Mouse (Mus musculus): ENCODE measurements around the gene Mindy1. TPM values are rescaled to one million over a fixed set of nuclear protein-coding genes. Genes with fewer than 3 reads are reported as not detected.

Gene Mindy1
- polyA plus RNA-seq, 1 experiment = 95.2 TPM

GRCm38 (mm10) chr3:95280747-95281146 lies 398 bp upstream of the Mindy1 start:
- peaks cover 6% of the 10 kb centered on the region; the same call in 1 of the 2 replicates for H3K4me1 ChIP-seq (ENCODE audit: control insufficient read depth, insufficient read depth, low read length)
- H3K4me3 ChIP-seq (replicated peaks; ENCODE audit: extremely low read depth, low read depth, low read length) = peak overlapping the region; percentile 84
- TF ChIP-seq POLR2A (IDR thresholded peaks at IDR 0.05; ENCODE audit: borderline replicate concordance, extremely low read depth, low read depth, low read length) (no peak), CTCF (IDR thresholded peaks at IDR 0.05; ENCODE audit: insufficient read depth, low read length) (no peak)
- DNase-seq = no peak
- 6% methylated on average over 8 of the region's 8 CpGs for WGBS

- peak; percentile 67 for DNase-seq
- Histone ChIP-seq H3K4me1 (ENCODE audit: control insufficient read depth, insufficient read depth, low read length) (peaks cover 6% of the 10 kb centered on the region; the same call in 1 of the 2 replicates), H3K4me3 (replicated peaks; ENCODE audit: extremely low read depth, low read depth, low read length) (peak overlapping the region; percentile 88)
- TF ChIP-seq CTCF (IDR thresholded peaks at IDR 0.05; ENCODE audit: insufficient read depth, low read length) (no peak), POLR2A (IDR thresholded peaks at IDR 0.05; ENCODE audit: borderline replicate concordance, extremely low read depth, low read depth, low read length) (no peak; the same call in 1 of the 2 replicates)
- WGBS = under 1% methylated on average over 11 of the region's 11 CpGs
These were observed 1.3 kb downstream of the Mindy1 start for GRCm38 (mm10) chr3:95282381-95282864.

- whole genome bisulfite sequencing = under 1% methylated on average over 49 of the region's 51 CpGs
- DNase-seq = peak; percentile 82
- peak; percentile 88 for TF ChIP-seq POLR2A (IDR thresholded peaks at IDR 0.05; ENCODE audit: borderline replicate concordance, extremely low read depth, low read depth, low read length)
- 0 out of 2 replicates have a peak, but pooled peaks have one; percentile 17 for TF ChIP-seq CTCF (IDR thresholded peaks at IDR 0.05; ENCODE audit: insufficient read depth, low read length)
- Histone ChIP-seq H3K4me1 (ENCODE audit: control insufficient read depth, insufficient read depth, low read length) (peaks cover 6% of the 10 kb centered on the region; the same call in 1 of the 2 replicates), H3K4me3 (replicated peaks; ENCODE audit: extremely low read depth, low read depth, low read length) (peak overlapping the region; percentile 88)
These were observed 1.9 kb downstream of the Mindy1 start for GRCm38 (mm10) chr3:95282865-95283588.

GRCm38 (mm10) chr3:95283589-95283941 lies 2.4 kb downstream of the Mindy1 start:
- no peak for DNase-seq
- TF ChIP-seq CTCF (IDR thresholded peaks at IDR 0.05; ENCODE audit: insufficient read depth, low read length) (no peak), POLR2A (IDR thresholded peaks at IDR 0.05; ENCODE audit: borderline replicate concordance, extremely low read depth, low read depth, low read length) (no peak)
- Histone ChIP-seq H3K4me3 (replicated peaks; ENCODE audit: extremely low read depth, low read depth, low read length) (peak overlapping the region; percentile 88), H3K4me1 (ENCODE audit: control insufficient read depth, insufficient read depth, low read length) (peaks cover 6% of the 10 kb centered on the region; the same call in 1 of the 2 replicates)
- under 1% methylated on average over 7 of the region's 7 CpGs for WGBS

GRCm38 (mm10) chr3:95284062-95284461 lies 2.9 kb downstream of the Mindy1 start:
- peak overlapping the region; percentile 88 for H3K4me3 ChIP-seq (replicated peaks; ENCODE audit: extremely low read depth, low read depth, low read length)
- DNase-seq = no peak
- TF ChIP-seq CTCF (IDR thresholded peaks at IDR 0.05; ENCODE audit: insufficient read depth, low read length) (no peak), POLR2A (IDR thresholded peaks at IDR 0.05; ENCODE audit: borderline replicate concordance, extremely low read depth, low read depth, low read length) (no peak)
- WGBS = 9% methylated on average over 1 of the region's 1 CpGs
- peaks cover 6% of the 10 kb centered on the region; the same call in 1 of the 2 replicates for H3K4me1 ChIP-seq (ENCODE audit: control insufficient read depth, insufficient read depth, low read length)

- 62% methylated on average over 12 of the region's 12 CpGs for WGBS
- TF ChIP-seq CTCF (IDR thresholded peaks at IDR 0.05; ENCODE audit: insufficient read depth, low read length) = no peak
- TF ChIP-seq POLR2A (IDR thresholded peaks at IDR 0.05; ENCODE audit: borderline replicate concordance, extremely low read depth, low read depth, low read length) = no peak
- H3K4me3 ChIP-seq (replicated peaks; ENCODE audit: extremely low read depth, low read depth, low read length) = peak overlapping the region; percentile 30
These were observed 3.5 kb downstream of the Mindy1 start for GRCm38 (mm10) chr3:95284501-95285281.

GRCm38 (mm10) chr3:95285390-95285789 lies 4.2 kb downstream of the Mindy1 start:
- no peak for TF ChIP-seq CTCF (IDR thresholded peaks at IDR 0.05; ENCODE audit: insufficient read depth, low read length)
- no peak for TF ChIP-seq POLR2A (IDR thresholded peaks at IDR 0.05; ENCODE audit: borderline replicate concordance, extremely low read depth, low read depth, low read length)
- no peak for DNase-seq
- peaks cover 6% of the 10 kb centered on the region; the same call in 1 of the 2 replicates for H3K4me1 ChIP-seq (ENCODE audit: control insufficient read depth, insufficient read depth, low read length)
- H3K4me3 ChIP-seq (replicated peaks; ENCODE audit: extremely low read depth, low read depth, low read length) = no peak overlapping the region
- WGBS = 79% methylated on average over 5 of the region's 5 CpGs

More at GRCm38 (mm10) chr3:95284501-95285281, 3.5 kb downstream of the Mindy1 start:
- peaks cover 6% of the 10 kb centered on the region; the same call in 1 of the 2 replicates for H3K4me1 ChIP-seq (ENCODE audit: control insufficient read depth, insufficient read depth, low read length)
- no peak for DNase-seq

GRCm38 (mm10) chr3:95286011-95286410 lies 4.9 kb downstream of the Mindy1 start:
- peaks cover 3% of the 10 kb centered on the region; the same call in 1 of the 2 replicates for H3K4me1 ChIP-seq (ENCODE audit: control insufficient read depth, insufficient read depth, low read length)
- H3K4me3 ChIP-seq (replicated peaks; ENCODE audit: extremely low read depth, low read depth, low read length) = no peak overlapping the region
- DNase-seq = no peak
- TF ChIP-seq CTCF (IDR thresholded peaks at IDR 0.05; ENCODE audit: insufficient read depth, low read length) (no peak), POLR2A (IDR thresholded peaks at IDR 0.05; ENCODE audit: borderline replicate concordance, extremely low read depth, low read depth, low read length) (no peak)
- WGBS = 51% methylated on average over 5 of the region's 5 CpGs

- WGBS = 46% methylated on average over 7 of the region's 7 CpGs
- no peak for DNase-seq
- TF ChIP-seq CTCF (IDR thresholded peaks at IDR 0.05; ENCODE audit: insufficient read depth, low read length) = no peak
- TF ChIP-seq POLR2A (IDR thresholded peaks at IDR 0.05; ENCODE audit: borderline replicate concordance, extremely low read depth, low read depth, low read length) = no peak
- no peak overlapping the region for H3K4me3 ChIP-seq (replicated peaks; ENCODE audit: extremely low read depth, low read depth, low read length)
- peaks cover 3% of the 10 kb centered on the region; the same call in 1 of the 2 replicates for H3K4me1 ChIP-seq (ENCODE audit: control insufficient read depth, insufficient read depth, low read length)
These were observed 5.4 kb downstream of the Mindy1 start for GRCm38 (mm10) chr3:95286510-95286909.

Data from lung, adult 2 months (tissue).